Mouse (Mus musculus) layer of hippocampus, adult 2 months (tissue): ENCODE results near the gene Fbxl4. TPM values are rescaled to one million over a fixed set of nuclear protein-coding genes. Genes with fewer than 3 reads are reported as not detected.
"Not testable (repeated sequence)": the region's sequence is repeated elsewhere in the genome, so short reads cannot be mapped to it uniquely, and the experiment has no call there.

Source experiments
- DNase-seq, 2 experiments: peaks; one replicate each; pipeline ENCODE4 v3.0.0; 2022; ENCODE audit warnings: low spot score in 2 of 2
- H3K27ac ChIP-seq: fragments of 200-600 bp; 2 replicates; pipeline ENCODE4 v1.8.1; 2022
- H3K4me3 ChIP-seq: fragments of 200-600 bp; 2 replicates; pipeline ENCODE4 v1.8.1; 2022; ENCODE audit warnings: mild to moderate bottlenecking
- CTCF ChIP-seq: fragments of 200-600 bp; conservative IDR thresholded peaks from 2 replicates; pipeline ENCODE4 v1.8.1; 2022; ENCODE audit warnings: antibody characterized with exemption, mild to moderate bottlenecking, moderate library complexity
- long read RNA-seq, 2 experiments: library from polyadenylated mRNA; stranded (forward); transcript quantifications; one replicate each; pipeline ENCODE4 v2.0.0; 2021; ENCODE audit warnings: borderline mapping rate in 2 of 2
- total RNA-seq, 2 experiments: library from RNA; stranded (reverse); gene quantifications; 2 replicates each; pipeline ENCODE4 v1.2.3; 2021

Fbxl4 gene
- 10 to 100 TPM; 16.4 to 17.4 TPM for total RNA-seq
- long read RNA-seq, experiment 1, partial matches to known transcripts = 1 of 11 reads
- long read RNA-seq, experiment 1, other reads (novel, unspliced or antisense) = 6 of 11 reads
- long read RNA-seq, experiment 2, transcript Fbxl4-201 (9 exons, 2,546 nt) = major isoform, 11 of 26 reads
- long read RNA-seq, experiment 2, partial matches to known transcripts = 0 of 26 reads
- long read RNA-seq, experiment 2, other reads (novel, unspliced or antisense) = 15 of 26 reads

- TF ChIP-seq CTCF = no peak
- DNase-seq = peak; percentile 71 to 77
- H3K27ac ChIP-seq = peak within 1 kb of the TSS; percentile 97
Measured at GRCm38 (mm10) chr4:22357266-22357930, at the start of gene Fbxl4. TSS of gene Fbxl4 (plus strand) at chr4:22357543.

GRCm38 (mm10) chr4:22314564-22314963 lies 42.8 kb upstream of the Fbxl4 start:
- Histone ChIP-seq H3K4me3 (no peak overlapping the region), H3K27ac (no peak overlapping the region)
- TF ChIP-seq CTCF = no peak
- no peak for DNase-seq

More at GRCm38 (mm10) chr4:22357266-22357930, at the start of gene Fbxl4:
- H3K4me3 ChIP-seq = peak within 1 kb of the TSS; percentile 83

GRCm38 (mm10) chr4:22342816-22343573 lies 14.3 kb upstream of the Fbxl4 start:
- H3K27ac ChIP-seq = no peak overlapping the region
- DNase-seq = no peak
- H3K4me3 ChIP-seq = no peak overlapping the region
- no peak for TF ChIP-seq CTCF

- not testable (repeated sequence) for H3K4me3 ChIP-seq, H3K27ac ChIP-seq, DNase-seq
Measured at GRCm38 (mm10) chr4:22349086-22349485, 8.3 kb upstream of the Fbxl4 start.

GRCm38 (mm10) chr4:22357931-22358300 lies 573 bp downstream of the Fbxl4 start:
- peak overlapping the region; percentile 97 for H3K27ac ChIP-seq
- no peak for DNase-seq
- peak overlapping the region; percentile 83 for H3K4me3 ChIP-seq
- TF ChIP-seq CTCF = no peak

GRCm38 (mm10) chr4:22358487-22358886 lies 1.1 kb downstream of the Fbxl4 start:
- no peak overlapping the region for H3K27ac ChIP-seq
- TF ChIP-seq CTCF = no peak
- DNase-seq = no peak
- H3K4me3 ChIP-seq = peak overlapping the region; percentile 83

GRCm38 (mm10) chr4:22367368-22367767 lies 10.0 kb downstream of the Fbxl4 start:
- TF ChIP-seq CTCF = peak; percentile 57
- H3K4me3 ChIP-seq = no peak overlapping the region
- no peak overlapping the region for H3K27ac ChIP-seq
- DNase-seq = no peak

- H3K4me3 ChIP-seq = no peak overlapping the region
- no peak for TF ChIP-seq CTCF
- H3K27ac ChIP-seq = peak overlapping the region; percentile 36; the same call in 1 of the 2 replicates
- no peak for DNase-seq
Measured at GRCm38 (mm10) chr4:22378516-22378915, 21.2 kb downstream of the Fbxl4 start.

GRCm38 (mm10) chr4:22380646-22381045 lies 23.3 kb downstream of the Fbxl4 start:
- TF ChIP-seq CTCF = no peak
- Histone ChIP-seq H3K4me3 (no peak overlapping the region), H3K27ac (no peak overlapping the region)
- no peak for DNase-seq

- DNase-seq = no peak
- TF ChIP-seq CTCF = no peak
- no peak overlapping the region for H3K4me3 ChIP-seq
- H3K27ac ChIP-seq = no peak overlapping the region
Measured at GRCm38 (mm10) chr4:22383528-22384265, 26.4 kb downstream of the Fbxl4 start.

- no peak overlapping the region for H3K27ac ChIP-seq
- DNase-seq = no peak
- no peak for TF ChIP-seq CTCF
- H3K4me3 ChIP-seq = no peak overlapping the region
Measured at GRCm38 (mm10) chr4:22390045-22390444, 32.7 kb downstream of the Fbxl4 start.

GRCm38 (mm10) chr4:22392777-22393473 lies 35.6 kb downstream of the Fbxl4 start:
- DNase-seq = no peak
- H3K4me3 ChIP-seq = no peak overlapping the region
- no peak for TF ChIP-seq CTCF
- no peak overlapping the region for H3K27ac ChIP-seq
